Mouse (Mus musculus) E14TG2a.4 (cell line): Measurements from ENCODE around the gene Sh3bp5.
"Not testable (repeated sequence)": the region's sequence is repeated elsewhere in the genome, so short reads cannot be mapped to it uniquely, and the experiment has no call there.

Source experiments
- CTCF ChIP-seq: conservative IDR thresholded peaks from 2 replicates; pipeline ENCODE4 v1.5.1; 2014; ENCODE audit warnings: low read length
- NANOG ChIP-seq: IDR thresholded peaks from 2 replicates; pipeline ENCODE4 v1.6.1; 2014; ENCODE audit warnings: borderline replicate concordance, low read length, mixed read lengths

GRCm38 (mm10) chr14:31462226-31462625 lies 26.3 kb upstream of the Sh3bp5 start:
- TF ChIP-seq CTCF, NANOG: not testable (repeated sequence)
